Mouse (Mus musculus) CH12.LX (cell line): ENCODE results near the gene Cdadc1. TPM values are rescaled to one million over a fixed set of nuclear protein-coding genes. Genes with fewer than 3 reads are reported as not detected.

ENCODE experiments used
- DNase-seq: peaks from one replicate; pipeline ENCODE4 v3.0.0-alpha.2; 2013; ENCODE audit errors: extremely low read depth
- H3K27ac ChIP-seq: 2 replicates; pipeline ENCODE4 v1.5.1; 2012; ENCODE audit warnings: low read depth, mild to moderate bottlenecking, control low read depth, moderate library complexity; ENCODE audit not compliant: insufficient read depth
- H3K27me3 ChIP-seq: replicated peaks from 2 replicates; pipeline ENCODE3; 2012; ENCODE audit warnings: inconsistent platforms
- H3K36me3 ChIP-seq, 2 experiments: replicated peaks in 1 of 2; 2 replicates each; pipeline versions ENCODE3 to v1.6.1; 2012; ENCODE audit warnings: inconsistent platforms in 1 of 2, low read length in 1 of 2, mild to moderate bottlenecking in 1 of 2, mixed read lengths in 1 of 2, moderate library complexity in 1 of 2; ENCODE audit not compliant: control insufficient read depth in 1 of 2, insufficient read depth in 1 of 2
- H3K4me1 ChIP-seq, 2 experiments: 2 replicates each; pipeline ENCODE4 v1.6.1; 2012; ENCODE audit warnings: inconsistent platforms in 1 of 2, moderate library complexity in 1 of 2; ENCODE audit not compliant: insufficient read depth in 2 of 2, control insufficient read depth in 1 of 2
- H3K4me2 ChIP-seq: 2 replicates; pipeline ENCODE4 v1.6.1; 2012; ENCODE audit warnings: low read depth, mild to moderate bottlenecking, control low read depth; ENCODE audit not compliant: poor library complexity, insufficient read depth, severe bottlenecking
- H3K4me3 ChIP-seq, 3 experiments: fragments of 150-350 bp in 1 of 3; sonication (generic) in 1 of 3; replicated peaks in 1 of 3; 2 replicates each; pipeline versions ENCODE3 to v1.5.1; 2011 to 2012; ENCODE audit warnings: low read depth in 2 of 3, low read length in 2 of 3, mild to moderate bottlenecking in 2 of 3, moderate library complexity in 2 of 3, control low read depth in 1 of 3, improper control_type of control experiment in 1 of 3, inconsistent platforms in 1 of 3, mixed read lengths in 1 of 3; ENCODE audit not compliant: poor library complexity in 1 of 3
- H3K79me2 ChIP-seq: replicated peaks from 2 replicates; pipeline ENCODE4 v1.6.1; 2012; ENCODE audit warnings: mild to moderate bottlenecking, moderate library complexity; ENCODE audit not compliant: control insufficient read depth, poor library complexity, insufficient read depth, severe bottlenecking; ENCODE audit errors: extremely low read depth
- H3K9ac ChIP-seq: 2 replicates; pipeline ENCODE4 v1.6.1; 2012; ENCODE audit warnings: low read depth, mild to moderate bottlenecking, control low read depth, moderate library complexity; ENCODE audit not compliant: insufficient read depth
- H3K9me3 ChIP-seq: replicated peaks from 2 replicates; pipeline ENCODE3; 2012; ENCODE audit warnings: low read length, inconsistent platforms, mixed read lengths
- CHD1 ChIP-seq: IDR thresholded peaks from 2 replicates; pipeline ENCODE4 v1.6.1; 2012; ENCODE audit warnings: low read depth, low read length, improper control_type of control experiment, inconsistent platforms
- EP300 ChIP-seq: IDR thresholded peaks from 2 replicates; pipeline ENCODE4 v1.6.1; 2011; ENCODE audit warnings: low read length, improper control_type of control experiment
- GABPA ChIP-seq: IDR thresholded peaks from 2 replicates; pipeline ENCODE4 v1.6.1; 2012; ENCODE audit warnings: low read depth, low read length, improper control_type of control experiment, inconsistent platforms; ENCODE audit not compliant: insufficient replicate concordance
- HCFC1 ChIP-seq: IDR thresholded peaks from 2 replicates; pipeline ENCODE4 v1.6.1; 2012; ENCODE audit warnings: low read depth, mild to moderate bottlenecking, inconsistent platforms, low read length, improper control_type of control experiment
- IRF4 ChIP-seq: IDR thresholded peaks from 2 replicates; pipeline ENCODE4 v1.6.1; 2014; ENCODE audit warnings: low read depth, mild to moderate bottlenecking, inconsistent platforms, low read length, improper control_type of control experiment
- KAT2A ChIP-seq: IDR thresholded peaks from 2 replicates; pipeline ENCODE4 v1.6.1; 2012; ENCODE audit warnings: low read length, improper control_type of control experiment, inconsistent platforms; ENCODE audit not compliant: insufficient replicate concordance
- MAX ChIP-seq: IDR thresholded peaks from 2 replicates; pipeline ENCODE4 v1.6.1; 2011; ENCODE audit warnings: low read length, improper control_type of control experiment
- MYC ChIP-seq: IDR thresholded peaks from 2 replicates; pipeline ENCODE4 v1.6.1; 2011; ENCODE audit warnings: low read depth, mild to moderate bottlenecking, improper control_type of control experiment, low read length
- POLR2AphosphoS2 ChIP-seq: IDR thresholded peaks from 2 replicates; pipeline ENCODE4 v1.6.1; 2011; ENCODE audit warnings: low read depth, low read length, improper control_type of control experiment
- RCOR1 ChIP-seq: conservative IDR thresholded peaks from 2 replicates; pipeline ENCODE4 v1.6.1; 2012; ENCODE audit warnings: low read depth, mild to moderate bottlenecking, inconsistent platforms, low read length, improper control_type of control experiment
- USF1 ChIP-seq: IDR thresholded peaks from 2 replicates; pipeline ENCODE4 v1.6.1; 2014; ENCODE audit warnings: low read depth, mild to moderate bottlenecking, inconsistent platforms, low read length, improper control_type of control experiment
- ZMIZ1 ChIP-seq: IDR thresholded peaks from 2 replicates; pipeline ENCODE4 v1.6.1; 2012; ENCODE audit warnings: low read depth, mild to moderate bottlenecking, inconsistent platforms, low read length, improper control_type of control experiment
- ZNF384 ChIP-seq: IDR thresholded peaks from 2 replicates; pipeline ENCODE4 v1.6.1; 2012; ENCODE audit warnings: low read depth, low read length, improper control_type of control experiment, inconsistent platforms
- dilution Hi-C: fragments of 300-500 bp; cut with MboI; formaldehyde crosslinking; loops from 2 replicates; pipeline ENCODE4 v1.14.3; 2020; ENCODE audit warnings: low sequenced_read_pairs; ENCODE audit not compliant: extremely low pct_unique_long_range_greater_than_20kb, extremely low pct_ligation_motif_present
- in situ Hi-C: fragments of 300-500 bp; cut with MboI; formaldehyde crosslinking; loops from 3 replicates; pipeline ENCODE4 v1.14.3; 2019; ENCODE audit warnings: low sequenced_read_pairs, low pct_ligation_motif_present, low pct_unique_long_range_greater_than_20kb, mixed read lengths
- polyA plus RNA-seq: library from polyadenylated mRNA; unstranded; fragments of >175 nt; gene quantifications from 2 replicates; pipeline ENCODE4 v1.2.1, GENCODE M21; 2012; ENCODE audit warnings: low read depth; ENCODE audit not compliant: insufficient read length
- total RNA-seq, 2 experiments: library from RNA; depleted of rRNA; stranded (reverse); fragments of 300-350 nt in 1 of 2; fragments of >200 nt in 1 of 2; gene quantifications; 2 replicates each; pipeline ENCODE4 v1.2.3; 2012 to 2014

Cdadc1 gene
- total and polyA plus RNA-seq, 3 experiments: 5.3 to 21.7 (median 11.0) TPM

DNA sequence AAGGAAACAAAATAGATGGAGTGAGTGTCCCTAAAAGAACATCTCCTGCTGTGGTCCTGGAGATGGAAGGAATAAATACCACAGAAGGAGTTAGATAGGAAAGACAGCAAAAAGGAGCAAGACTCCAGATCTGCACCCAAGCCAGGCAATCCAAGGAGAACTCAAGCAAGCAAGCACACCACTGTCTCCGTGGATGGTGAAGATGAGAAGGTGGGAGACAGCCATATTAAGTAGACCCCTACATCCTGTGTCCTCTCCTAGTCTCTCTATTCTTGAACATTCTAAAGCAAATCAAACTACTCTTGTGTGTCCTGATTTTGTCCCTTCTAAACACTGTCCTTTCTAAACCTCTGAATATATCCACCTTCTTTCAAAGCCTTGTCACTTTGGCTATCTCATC, 46.4 kb upstream of the Cdadc1 start:
- Histone ChIP-seq H3K27me3 (no peaks in the 10 kb centered on the region), H3K36me3 (no peaks in the 10 kb centered on the region), H3K4me1 (peaks cover 12 to 14% of the 10 kb centered on the region in 2 experiments; a peak in 3 of 4 replicates), H3K27ac (no peak overlapping the region), H3K9me3 (no peaks in the 10 kb centered on the region), H3K4me2 (no peak overlapping the region), H3K9ac (no peak overlapping the region), H3K4me3 (no peak overlapping the region), H3K79me2 (no peaks in the 10 kb centered on the region)
- in situ Hi-C loops: no loop called here
- dilution Hi-C loops: no loop called here
- DNase-seq: no peak
- TF ChIP-seq KAT2A (no peak), MAX (no peak), RCOR1 (no peak), USF1 (no peak), ZNF384 (no peak), EP300 (no peak), MYC (no peak)
- TF ChIP-seq, all 38 proteins: peak for 0

DNA sequence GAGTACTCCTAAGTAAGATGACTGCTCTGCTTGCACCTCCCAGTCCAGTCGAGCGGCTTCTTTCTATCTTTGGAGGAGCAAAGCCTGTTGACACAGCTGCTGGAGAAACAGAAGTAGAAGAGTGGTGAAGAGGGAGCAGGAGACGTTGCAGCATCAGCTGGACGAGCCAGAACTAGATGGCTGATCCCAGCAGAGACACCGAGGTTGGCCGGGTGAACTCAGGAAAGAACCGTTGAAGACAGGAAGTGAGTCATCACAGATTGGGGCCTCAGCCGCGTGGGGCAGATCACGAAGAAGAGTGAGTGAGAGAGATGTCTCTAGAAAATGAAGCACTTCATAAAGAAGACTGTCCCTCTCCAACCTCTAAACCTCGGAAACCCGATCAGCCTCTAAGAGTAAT, 45.8 kb upstream of the Cdadc1 start:
- Histone ChIP-seq H3K9ac (no peak overlapping the region), H3K4me2 (no peak overlapping the region), H3K27me3 (no peaks in the 10 kb centered on the region), H3K4me3 (no peak overlapping the region), H3K79me2 (no peaks in the 10 kb centered on the region), H3K9me3 (no peaks in the 10 kb centered on the region), H3K4me1 (peaks cover 12 to 14% of the 10 kb centered on the region in 2 experiments; a peak in 3 of 4 replicates), H3K36me3 (no peaks in the 10 kb centered on the region), H3K27ac (no peak overlapping the region)
- TF ChIP-seq ZMIZ1 (no peak), CHD1 (no peak), MAX (peak; percentile 66; the same call in 1 of the 2 replicates), POLR2AphosphoS2 (no peak), GABPA (no peak), HCFC1 (no peak)
- DNase-seq: peak; percentile 25
- dilution Hi-C loops (no loop called here), in situ Hi-C loops (no loop called here)

DNA sequence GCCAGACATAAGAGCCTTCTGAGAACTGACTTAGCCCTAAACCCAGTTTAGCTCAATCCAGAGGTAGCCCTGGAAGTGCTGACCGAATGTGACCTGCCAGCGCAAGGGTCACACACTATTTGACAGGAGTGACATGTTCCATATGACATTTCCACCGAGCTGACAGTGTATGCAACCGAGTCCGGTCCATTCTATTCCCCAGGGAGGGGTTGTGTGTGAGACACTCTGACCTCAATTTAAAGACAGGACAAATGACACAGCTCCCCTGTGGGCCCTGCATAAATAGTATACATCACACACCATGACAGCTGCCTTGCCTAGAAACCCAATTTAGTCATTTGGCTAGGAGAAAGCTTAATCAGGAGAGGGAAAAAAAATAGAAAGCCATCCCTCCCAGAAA, 44.1 kb upstream of the Cdadc1 start:
- DNase-seq: no peak
- H3K4me1 ChIP-seq: peaks cover 12 to 14% of the 10 kb centered on the region in 2 experiments; a peak in 3 of 4 replicates
- dilution Hi-C loops: no loop called here
- H3K36me3 ChIP-seq: no peaks in the 10 kb centered on the region
- no peak overlapping the region for H3K27ac ChIP-seq
- in situ Hi-C loops: no loop called here
- H3K27me3 ChIP-seq: no peaks in the 10 kb centered on the region
- no peak overlapping the region for H3K4me3 ChIP-seq
- TF ChIP-seq MYC: no peak
- TF ChIP-seq IRF4: no peak
- no peak for TF ChIP-seq USF1
- no peaks in the 10 kb centered on the region for H3K79me2 ChIP-seq
- H3K9ac ChIP-seq: no peak overlapping the region
- no peak overlapping the region for H3K4me2 ChIP-seq
- no peaks in the 10 kb centered on the region for H3K9me3 ChIP-seq
